Mouse (Mus musculus): Measurements from ENCODE around the gene Rab3gap2.

GRCm38 (mm10) chr1:185183591-185184330, 20.2 kb upstream of the Rab3gap2 start:
- TF ChIP-seq CTCF (IDR thresholded peaks at IDR 0.05; ENCODE audit: low read depth) = no peak
- no peak for TF ChIP-seq EP300 (optimal IDR thresholded peaks at IDR 0.05)

Data from stomach, postnatal 0 days (tissue).